Mouse (Mus musculus) liver, embryonic 14.5 days (tissue): ENCODE data around the gene Intu.

ENCODE experiments used
- CTCF ChIP-seq: IDR thresholded peaks from 2 replicates; pipeline ENCODE4 v1.5.1; 2016; ENCODE audit warnings: antibody characterized with exemption, low read depth, control low read depth
- EP300 ChIP-seq: IDR thresholded peaks from 2 replicates; pipeline ENCODE4 v1.6.1; 2016; ENCODE audit warnings: antibody characterized with exemption, low read depth

GRCm38 (mm10) chr3:40693960-40694359 is 162.9 kb downstream of the Intu start:
- TF ChIP-seq CTCF: no peak
- TF ChIP-seq EP300: no peak
